Mouse (Mus musculus) right cerebral cortex, postnatal 4 days (tissue): ENCODE results near the gene Msi1.

Experiments used
- DNase-seq: peaks from one replicate; pipeline ENCODE4 v3.0.0-alpha.2; 2022

Gene Msi1

GRCm38 (mm10) chr5:115473191-115473590 lies 43.8 kb downstream of the Msi1 start:
- no peak for DNase-seq

GRCm38 (mm10) chr5:115474174-115474828 lies 44.9 kb downstream of the Msi1 start:
- no peak for DNase-seq

- peak; percentile 44 for DNase-seq
Observed at GRCm38 (mm10) chr5:115475337-115476106, 46.1 kb downstream of the Msi1 start.

GRCm38 (mm10) chr5:115476107-115476727 lies 46.8 kb downstream of the Msi1 start:
- no peak for DNase-seq

- no peak for DNase-seq
Observed at GRCm38 (mm10) chr5:115479561-115479960, 50.2 kb downstream of the Msi1 start.

- DNase-seq, result no peak
Observed at GRCm38 (mm10) chr5:115480101-115480500, 50.7 kb downstream of the Msi1 start.

GRCm38 (mm10) chr5:115482390-115483265 lies 53.2 kb downstream of the Msi1 start:
- DNase-seq, result no peak

- no peak for DNase-seq
Observed at GRCm38 (mm10) chr5:115483385-115483784, 54.0 kb downstream of the Msi1 start.

GRCm38 (mm10) chr5:115483947-115484920 lies 54.8 kb downstream of the Msi1 start, which contains the start of gene Sirt4:
Sirt4 (minus strand) TSS chr5:115484725.
- peak; percentile 55 for DNase-seq

GRCm38 (mm10) chr5:115484996-115485395 lies 55.6 kb downstream of the Msi1 start:
- DNase-seq, result no peak

- no peak for DNase-seq
Observed at GRCm38 (mm10) chr5:115485489-115486205, 56.2 kb downstream of the Msi1 start.

GRCm38 (mm10) chr5:115486726-115487125 lies 57.3 kb downstream of the Msi1 start:
- no peak for DNase-seq

- no peak for DNase-seq
Observed at GRCm38 (mm10) chr5:115487353-115487752, 58.0 kb downstream of the Msi1 start.

- DNase-seq, result no peak
Observed at GRCm38 (mm10) chr5:115487942-115488580, 58.7 kb downstream of the Msi1 start.

- DNase-seq, result peak; percentile 75
Observed at GRCm38 (mm10) chr5:115488841-115489698, 59.7 kb downstream of the Msi1 start.

- peak; percentile 76 for DNase-seq
Observed at GRCm38 (mm10) chr5:115489699-115490637, 60.6 kb downstream of the Msi1 start.

GRCm38 (mm10) chr5:115490638-115491000 lies 61.2 kb downstream of the Msi1 start:
- no peak for DNase-seq

- DNase-seq, result no peak
Observed at GRCm38 (mm10) chr5:115491076-115491475, 61.7 kb downstream of the Msi1 start.
